Mouse (Mus musculus): ENCODE measurements at regions not wholly inside any gene's neighbourhood (a gene's known extent, or its start where the extent isn't known, plus 50 kb on each side); places are given as distances from the start of the nearest gene placed in this dataset.

- no peak for TF ChIP-seq CTCF (IDR thresholded peaks at IDR 0.05; ENCODE audit: borderline replicate concordance, insufficient read depth, low read length)
- TF ChIP-seq POLR2A (IDR thresholded peaks at IDR 0.05; ENCODE audit: low read depth, low read length) = no peak
Observed at GRCm38 (mm10) chr1:186506517-186506916, 199.3 kb downstream of the Tgfb2 start.

GRCm38 (mm10) chr1:186505912-186506311, 199.9 kb downstream of the Tgfb2 start:
- TF ChIP-seq POLR2A (IDR thresholded peaks at IDR 0.05; ENCODE audit: low read depth, low read length) = no peak
- TF ChIP-seq CTCF (IDR thresholded peaks at IDR 0.05; ENCODE audit: borderline replicate concordance, insufficient read depth, low read length) = no peak
- Histone ChIP-seq H3K4me3 (ENCODE audit: insufficient read depth, low read length) (no peak overlapping the region), H3K27ac (ENCODE audit: insufficient read depth, low read length) (no peak overlapping the region), H3K4me1 (ENCODE audit: control insufficient read depth, insufficient read depth, low read length) (no peaks in the 10 kb centered on the region)

More at GRCm38 (mm10) chr1:186506517-186506916, 199.3 kb downstream of the Tgfb2 start:
- Histone ChIP-seq H3K4me1 (ENCODE audit: control insufficient read depth, insufficient read depth, low read length) (no peaks in the 10 kb centered on the region), H3K27ac (ENCODE audit: insufficient read depth, low read length) (no peak overlapping the region), H3K4me3 (ENCODE audit: insufficient read depth, low read length) (no peak overlapping the region)

DNA sequence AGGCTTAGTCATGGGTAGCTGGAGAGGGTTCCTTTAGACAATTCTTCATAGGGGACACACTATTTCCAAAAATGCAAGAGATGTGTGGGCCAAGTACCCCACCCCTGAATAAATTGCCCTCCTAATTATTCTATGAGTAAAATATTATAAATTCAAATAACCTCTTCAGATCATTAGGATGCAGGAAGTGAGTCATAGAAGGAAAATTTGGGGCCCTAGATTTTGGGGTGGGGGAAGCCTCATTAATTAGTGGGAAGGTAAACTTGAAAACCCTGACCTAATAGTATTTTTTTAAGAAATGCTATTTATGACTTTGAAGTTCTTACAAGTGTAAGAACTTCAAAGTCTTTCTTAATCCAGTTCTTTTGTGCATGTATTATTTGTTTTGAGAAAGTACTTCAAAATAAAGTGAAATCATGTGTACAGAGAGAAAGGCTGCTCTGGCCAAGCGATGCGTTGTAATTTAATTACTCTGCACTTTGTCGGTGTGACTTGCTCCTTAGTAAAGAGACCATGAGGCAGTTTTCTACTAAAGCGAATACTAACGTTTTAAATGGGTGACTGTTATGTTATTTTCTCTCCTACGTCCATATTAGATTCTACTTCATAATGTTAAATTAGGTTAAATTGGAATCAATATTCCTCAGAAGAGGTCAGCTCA, 200.6 kb downstream of the Tgfb2 start:
- TF ChIP-seq CTCF (IDR thresholded peaks at IDR 0.05; ENCODE audit: borderline replicate concordance, insufficient read depth, low read length) = no peak
- TF ChIP-seq POLR2A (IDR thresholded peaks at IDR 0.05; ENCODE audit: low read depth, low read length) = no peak
- no peak overlapping the region for H3K27ac ChIP-seq (ENCODE audit: insufficient read depth, low read length)

DNA sequence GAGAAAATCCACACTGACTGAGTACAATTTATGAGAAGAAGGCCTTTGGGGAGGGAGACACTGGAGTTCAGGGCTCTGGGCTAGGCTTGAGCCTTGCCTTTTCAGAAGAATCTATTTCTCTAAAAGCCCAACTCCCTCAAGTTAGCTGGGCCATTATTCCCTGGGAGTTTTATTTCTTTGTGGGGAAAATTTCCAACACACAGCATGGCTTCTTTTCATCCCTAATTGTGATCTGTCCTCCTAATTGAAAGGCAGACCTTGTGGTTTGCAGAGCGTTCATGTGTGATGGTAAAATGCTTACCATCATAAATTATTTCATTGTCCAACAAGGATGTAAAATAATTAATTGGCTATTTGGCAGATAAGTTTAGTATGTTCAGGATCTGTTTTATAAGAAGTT, 204.1 kb downstream of the Tgfb2 start:
- H3K27ac ChIP-seq (ENCODE audit: insufficient read depth, low read length) = no peak overlapping the region
- TF ChIP-seq POLR2A (IDR thresholded peaks at IDR 0.05; ENCODE audit: low read depth, low read length) (no peak), CTCF (IDR thresholded peaks at IDR 0.05; ENCODE audit: borderline replicate concordance, insufficient read depth, low read length) (no peak)
- no peak overlapping the region for H3K4me3 ChIP-seq (ENCODE audit: insufficient read depth, low read length)
- no peaks in the 10 kb centered on the region for H3K4me1 ChIP-seq (ENCODE audit: control insufficient read depth, insufficient read depth, low read length)

More for the DNA sequence above, 200.6 kb downstream of the Tgfb2 start:
- no peak overlapping the region for H3K4me3 ChIP-seq (ENCODE audit: insufficient read depth, low read length)
- no peaks in the 10 kb centered on the region for H3K4me1 ChIP-seq (ENCODE audit: control insufficient read depth, insufficient read depth, low read length)

DNA sequence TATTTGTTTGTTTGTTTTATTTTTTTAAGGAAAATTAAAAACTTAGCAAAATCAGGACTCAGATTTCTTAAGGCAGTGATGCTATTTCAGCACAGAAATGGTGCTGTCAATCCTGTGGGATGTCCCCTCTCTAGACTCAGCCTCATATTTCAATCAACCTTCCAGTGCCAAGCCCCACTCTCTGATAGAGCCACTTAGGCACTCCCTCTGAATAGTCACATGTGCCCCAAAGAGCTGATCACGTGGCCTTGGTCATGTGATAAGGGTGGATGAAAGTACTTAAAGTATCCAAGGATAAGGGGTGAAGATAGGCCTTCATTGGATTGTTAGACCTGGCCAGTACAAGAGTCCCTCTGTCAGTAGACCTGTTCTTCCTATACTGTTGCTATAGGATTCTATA, 207.9 kb downstream of the Tgfb2 start:
- Histone ChIP-seq H3K4me1 (ENCODE audit: control insufficient read depth, insufficient read depth, low read length) (no peaks in the 10 kb centered on the region; the same call in 1 of the 2 replicates), H3K4me3 (ENCODE audit: insufficient read depth, low read length) (no peak overlapping the region), H3K27ac (ENCODE audit: insufficient read depth, low read length) (no peak overlapping the region)
- TF ChIP-seq CTCF (IDR thresholded peaks at IDR 0.05; ENCODE audit: borderline replicate concordance, insufficient read depth, low read length) (no peak), POLR2A (IDR thresholded peaks at IDR 0.05; ENCODE audit: low read depth, low read length) (no peak)

DNA sequence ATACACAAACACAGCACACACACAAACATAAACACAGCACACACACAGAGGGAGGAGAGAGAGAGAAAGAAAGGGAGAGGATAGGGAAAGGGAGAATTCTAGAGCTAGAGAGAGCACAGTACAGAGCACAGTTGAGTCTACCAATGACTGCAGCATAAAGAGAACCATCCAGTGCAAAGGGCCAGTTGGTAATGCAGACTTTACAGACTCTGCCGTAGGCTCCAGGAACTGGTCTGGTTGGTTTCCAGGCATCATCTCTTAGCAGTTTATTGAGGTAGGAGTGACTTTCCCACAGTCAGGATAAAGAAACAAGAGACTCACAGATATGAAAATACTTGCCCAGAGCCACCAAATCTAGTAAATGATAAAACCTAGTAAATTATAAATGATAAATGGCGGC, 208.5 kb downstream of the Tgfb2 start:
- H3K27ac ChIP-seq (ENCODE audit: insufficient read depth, low read length) = no peak overlapping the region
- no peaks in the 10 kb centered on the region; the same call in 1 of the 2 replicates for H3K4me1 ChIP-seq (ENCODE audit: control insufficient read depth, insufficient read depth, low read length)
- no peak overlapping the region for H3K4me3 ChIP-seq (ENCODE audit: insufficient read depth, low read length)
- TF ChIP-seq CTCF (IDR thresholded peaks at IDR 0.05; ENCODE audit: borderline replicate concordance, insufficient read depth, low read length) = no peak
- TF ChIP-seq POLR2A (IDR thresholded peaks at IDR 0.05; ENCODE audit: low read depth, low read length) = no peak

- Histone ChIP-seq H3K4me3 (ENCODE audit: insufficient read depth, low read length) (no peak overlapping the region), H3K4me1 (ENCODE audit: control insufficient read depth, insufficient read depth, low read length) (no peaks in the 10 kb centered on the region; the same call in 1 of the 2 replicates), H3K27ac (ENCODE audit: insufficient read depth, low read length) (peak overlapping the region; percentile 45; the same call in 1 of the 2 replicates)
- TF ChIP-seq CTCF (IDR thresholded peaks at IDR 0.05; ENCODE audit: borderline replicate concordance, insufficient read depth, low read length) (no peak), POLR2A (IDR thresholded peaks at IDR 0.05; ENCODE audit: low read depth, low read length) (no peak)
Observed at GRCm38 (mm10) chr1:186494411-186494783, 211.4 kb downstream of the Tgfb2 start.

GRCm38 (mm10) chr1:186493664-186494410, 212.0 kb downstream of the Tgfb2 start:
- no peak overlapping the region for H3K4me3 ChIP-seq (ENCODE audit: insufficient read depth, low read length)
- peak overlapping the region; percentile 45; the same call in 1 of the 2 replicates for H3K27ac ChIP-seq (ENCODE audit: insufficient read depth, low read length)
- no peaks in the 10 kb centered on the region; the same call in 1 of the 2 replicates for H3K4me1 ChIP-seq (ENCODE audit: control insufficient read depth, insufficient read depth, low read length)
- TF ChIP-seq POLR2A (IDR thresholded peaks at IDR 0.05; ENCODE audit: low read depth, low read length) = no peak
- TF ChIP-seq CTCF (IDR thresholded peaks at IDR 0.05; ENCODE audit: borderline replicate concordance, insufficient read depth, low read length) = no peak

GRCm38 (mm10) chr1:186482177-186482576, 223.6 kb downstream of the Tgfb2 start:
- no peak overlapping the region for H3K27ac ChIP-seq (ENCODE audit: insufficient read depth, low read length)

GRCm38 (mm10) chr1:186480019-186480418, 225.8 kb downstream of the Tgfb2 start:
- TF ChIP-seq CTCF (IDR thresholded peaks at IDR 0.05; ENCODE audit: borderline replicate concordance, insufficient read depth, low read length) = no peak
- no peak for TF ChIP-seq POLR2A (IDR thresholded peaks at IDR 0.05; ENCODE audit: low read depth, low read length)

More at GRCm38 (mm10) chr1:186482177-186482576, 223.6 kb downstream of the Tgfb2 start:
- peaks cover 10% of the 10 kb centered on the region for H3K4me1 ChIP-seq (ENCODE audit: control insufficient read depth, insufficient read depth, low read length)
- TF ChIP-seq POLR2A (IDR thresholded peaks at IDR 0.05; ENCODE audit: low read depth, low read length) (no peak), CTCF (IDR thresholded peaks at IDR 0.05; ENCODE audit: borderline replicate concordance, insufficient read depth, low read length) (no peak)
- no peak overlapping the region for H3K4me3 ChIP-seq (ENCODE audit: insufficient read depth, low read length)

More at GRCm38 (mm10) chr1:186480019-186480418, 225.8 kb downstream of the Tgfb2 start:
- Histone ChIP-seq H3K4me3 (ENCODE audit: insufficient read depth, low read length) (no peak overlapping the region), H3K27ac (ENCODE audit: insufficient read depth, low read length) (no peak overlapping the region), H3K4me1 (ENCODE audit: control insufficient read depth, insufficient read depth, low read length) (peaks cover 10% of the 10 kb centered on the region)

All from embryonic fibroblast, embryonic 13.5 days (primary cell).